8 mouse cellular contexts compared by ENCODE assay signal in the genomic region with DNA sequence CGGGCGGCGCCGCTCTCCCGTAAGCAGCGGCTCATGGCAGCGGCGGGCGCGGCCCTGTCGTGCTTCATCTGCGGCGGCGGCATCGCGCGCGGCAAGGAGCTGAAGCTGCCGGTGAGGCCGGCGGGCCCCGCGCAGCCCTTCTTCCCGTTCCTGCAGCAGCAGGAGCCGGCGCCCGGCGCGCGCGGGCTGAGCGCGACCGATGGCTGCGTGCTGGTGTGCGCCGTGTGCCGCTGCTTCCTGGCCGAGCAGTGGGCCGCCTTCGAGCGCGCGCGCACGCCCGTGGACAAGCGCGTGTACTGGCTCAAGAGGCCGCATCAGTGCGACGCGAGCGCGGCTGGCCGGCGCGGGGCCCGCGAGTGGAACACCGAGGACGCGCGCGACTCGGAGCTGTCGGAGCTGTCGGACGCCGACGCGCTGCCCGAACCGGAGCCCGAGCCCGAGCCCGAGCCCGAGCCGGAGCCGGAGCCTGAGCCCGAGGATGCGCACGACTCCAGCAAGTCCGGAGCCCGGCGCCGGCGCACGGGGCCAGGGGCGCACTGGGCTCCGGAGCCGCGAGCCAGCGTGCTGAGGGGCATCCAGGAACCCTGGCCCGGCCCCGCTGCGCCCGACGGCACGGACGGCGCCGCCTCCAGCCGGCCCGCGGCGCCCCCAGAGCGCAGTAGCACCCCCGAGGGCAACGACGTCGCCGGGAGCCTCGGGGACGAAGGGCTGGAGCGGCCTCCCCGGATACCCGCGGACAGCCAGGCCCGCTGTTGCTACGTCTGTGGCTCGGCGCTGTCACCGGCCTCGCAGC. TPM values are rescaled to one million over a fixed set of nuclear protein-coding genes. Genes with fewer than 3 reads are reported as not detected.
DNase-seq lines count a peak whose midpoint lies in the region; ATAC-seq lines count a peak whose summit lies in the region.

No protein-coding gene starts in this region.

- peak overlapping the region; percentile 88 for H3K27ac ChIP-seq in limb, embryonic 10.5 days
- H3K27ac ChIP-seq in neural tube, embryonic 14.5 days (ENCODE audit: low read depth, low read length), result peak overlapping the region; percentile 64

- H3K9me3 ChIP-seq in limb, embryonic 10.5 days (replicated peaks), result no peaks in the 10 kb centered on the region
- no peaks in the 10 kb centered on the region for H3K9me3 ChIP-seq in neural tube, embryonic 14.5 days (ENCODE audit: control insufficient read depth, low read length)

- no peaks in the 10 kb centered on the region for H3K36me3 ChIP-seq in limb, embryonic 10.5 days
- H3K36me3 ChIP-seq in neural tube, embryonic 14.5 days (ENCODE audit: control insufficient read depth, insufficient read depth, low read length), result no peaks in the 10 kb centered on the region

- peak; percentile 21; the same call in 1 of the 2 replicates for ATAC-seq in neural tube, embryonic 14.5 days (ENCODE audit: low read depth)

- peaks cover 27% of the 10 kb centered on the region for H3K27me3 ChIP-seq in limb, embryonic 10.5 days (ENCODE audit: low read depth, poor library complexity, severe bottlenecking)
- H3K27me3 ChIP-seq in neural tube, embryonic 14.5 days (ENCODE audit: control insufficient read depth, insufficient read depth, low read length), result no peaks in the 10 kb centered on the region

- 2% methylated on average over 116 of the region's 125 CpGs for WGBS in limb, embryonic 10.5 days
- under 1% methylated on average over 102 of the region's 125 CpGs for WGBS in neural tube, embryonic 14.5 days

- peak; percentile 52 for DNase-seq in cerebellum, adult 11 months
- no peak for DNase-seq in cerebellum, adult 8-10 months
- DNase-seq in urinary bladder, postnatal 25 days (ENCODE audit: low spot score), result peak; percentile 29
- DNase-seq in urinary bladder, postnatal 36 days (ENCODE audit: low spot score in 2 of 2), result no peak
- peak; percentile 57 to 66 for DNase-seq in heart, postnatal 10 days
- peak; percentile 69 for DNase-seq in limb, embryonic 10.5 days (ENCODE audit: low spot score)
- DNase-seq in T-cell, adult 2 months (ENCODE audit: low spot score), result no peak

- H3K4me1 ChIP-seq in limb, embryonic 10.5 days, result peaks cover 95% of the 10 kb centered on the region
- H3K4me1 ChIP-seq in neural tube, embryonic 14.5 days (ENCODE audit: control insufficient read depth, insufficient read depth, low read length), result peaks cover 62% of the 10 kb centered on the region

- intact Hi-C loops in heart, postnatal 10 days (cut with DNase I), result no loop called here

- H3K9ac ChIP-seq in neural tube, embryonic 14.5 days (replicated peaks; ENCODE audit: low read depth, low read length), result peak overlapping the region; percentile 75

- H3K4me3 ChIP-seq in limb, embryonic 10.5 days, result peak overlapping the region; percentile 76
- peak overlapping the region; percentile 58 for H3K4me3 ChIP-seq in neural tube, embryonic 14.5 days (ENCODE audit: low read depth, low read length)

- H3K4me2 ChIP-seq in neural tube, embryonic 14.5 days (ENCODE audit: low read depth, low read length), result peak overlapping the region; percentile 92

RNA-seq across cellular contexts. Expression of a gene that starts 0.7 kb away (rescaled TPM):
- total RNA-seq in heart, postnatal 10 days (2021), result 10 to 100 TPM; 32.6 to 34.6 TPM
- polyA plus RNA-seq in limb, embryonic 10.5 days (2016; fragmentation: Nextera tagmentation; extraction: Ambion mirVana), result 6.7 and 8.1 TPM in 2 replicates
- 19.2 and 23.3 TPM in 2 replicates for polyA plus RNA-seq in neural tube, embryonic 14.5 days (2014; fragmentation: Nextera tagmentation; extraction: Ambion mirVana)

RNA-seq across cellular contexts. Expression of a gene that starts 51.7 kb away (rescaled TPM):
- total RNA-seq in heart, postnatal 10 days (2021), result not detected
- polyA plus RNA-seq in limb, embryonic 10.5 days (2016; fragmentation: Nextera tagmentation; extraction: Ambion mirVana), result 0.16 TPM in 1 of 2 replicates, not detected in the other
- 1.7 TPM in 2 replicates for polyA plus RNA-seq in neural tube, embryonic 14.5 days (2014; fragmentation: Nextera tagmentation; extraction: Ambion mirVana)

Comparison
In these comparisons a context has a peak if more than half of its experiments do, and no peak if none do; other contexts are left out.
1. DNase-seq: peak in cerebellum, adult 11 months (single experiment), urinary bladder, postnatal 25 days (single experiment), heart, postnatal 10 days (2 of 2) and limb, embryonic 10.5 days (single experiment); none in cerebellum, adult 8-10 months (single experiment), urinary bladder, postnatal 36 days (0 of 2) and T-cell, adult 2 months (single experiment).